Mouse (Mus musculus) C2C12 (cell line): ENCODE results near the gene Espn.

ENCODE experiments used
- CEBPB ChIP-seq: IDR thresholded peaks from one replicate; pipeline ENCODE4 v1.6.1; 2011; ENCODE audit warnings: low read depth, mild to moderate bottlenecking, control low read depth, moderate library complexity
- CTCF ChIP-seq: IDR thresholded peaks from one replicate; pipeline ENCODE4 v1.5.1; 2011; ENCODE audit not compliant: control insufficient read depth, insufficient read depth, insufficient read length
- FOSL1 ChIP-seq: IDR thresholded peaks from one replicate; pipeline ENCODE4 v1.8.0; 2011; ENCODE audit warnings: mild to moderate bottlenecking, low read length; ENCODE audit not compliant: poor library complexity, insufficient read depth, severe bottlenecking
- MAX ChIP-seq: IDR thresholded peaks from one replicate; pipeline ENCODE4 v1.6.1; 2011; ENCODE audit warnings: mild to moderate bottlenecking, control low read depth
- MYOG ChIP-seq: IDR thresholded peaks from one replicate; pipeline ENCODE4 v1.6.1; 2011; ENCODE audit not compliant: control insufficient read depth, insufficient read length; ENCODE audit errors: extremely low read depth
- USF1 ChIP-seq: IDR thresholded peaks from one replicate; pipeline ENCODE4 v1.6.1; 2011; ENCODE audit warnings: low read depth, mild to moderate bottlenecking, control low read depth, moderate library complexity

DNA sequence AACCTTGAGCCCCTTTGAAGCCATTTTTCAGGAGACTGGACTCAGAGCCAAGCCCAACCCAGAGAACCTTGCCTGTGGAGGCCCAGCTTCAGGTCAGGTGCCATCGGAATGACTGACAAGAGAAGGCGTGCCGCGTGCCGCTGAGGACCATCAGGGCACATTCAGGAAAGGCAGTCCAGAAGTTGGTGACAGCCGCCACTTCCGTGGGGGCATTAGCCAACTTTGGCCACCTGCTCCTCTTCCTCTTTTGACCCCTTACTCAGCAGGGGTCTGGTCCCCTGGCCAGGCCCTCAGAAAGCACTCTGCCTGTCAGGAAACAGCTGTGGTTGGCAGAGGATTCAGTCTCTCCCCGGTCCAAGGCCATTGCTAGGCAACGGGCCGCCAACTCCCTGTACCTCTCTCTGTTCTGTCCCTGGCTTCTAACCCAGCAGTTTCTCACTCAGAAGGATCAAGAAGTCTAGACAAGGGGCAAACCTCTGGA lies 80.0 kb downstream of the Espn start, which contains the start of gene Plekhg5:
- TF ChIP-seq CTCF = no peak
- no peak for TF ChIP-seq FOSL1
- TF ChIP-seq CEBPB = no peak
- TF ChIP-seq MAX = no peak
- no peak for TF ChIP-seq USF1
- TF ChIP-seq MYOG = no peak
